Mouse (Mus musculus) intestine, embryonic 15.5 days (tissue): ENCODE data around the gene Cdt1. TPM values are rescaled to one million over a fixed set of nuclear protein-coding genes. Genes with fewer than 3 reads are reported as not detected.

Source experiments
- ATAC-seq: fragments of 200-750 bp; cut with Nextera tagmentation; 2 replicates; pipeline ENCODE4 v1.8.0; 2017; ENCODE audit warnings: moderate TSS enrichment, moderate library complexity
- H3K27ac ChIP-seq: fragments of 300-500 bp; sonication (generic); 2 replicates; pipeline ENCODE4 v1.5.1; 2015; ENCODE audit warnings: mild to moderate bottlenecking, inconsistent platforms
- H3K27me3 ChIP-seq: fragments of 300-500 bp; sonication (generic); replicated peaks from 2 replicates; pipeline ENCODE4 v1.6.1; 2015; ENCODE audit warnings: inconsistent platforms
- H3K36me3 ChIP-seq: fragments of 300-500 bp; sonication (generic); 2 replicates; pipeline ENCODE4 v1.6.1; 2015; ENCODE audit warnings: inconsistent platforms
- H3K4me1 ChIP-seq: fragments of 300-500 bp; sonication (generic); replicated peaks from 2 replicates; pipeline ENCODE4 v1.6.1; 2015; ENCODE audit warnings: inconsistent platforms
- H3K4me2 ChIP-seq: fragments of 300-500 bp; sonication (generic); replicated peaks from 2 replicates; pipeline ENCODE4 v1.6.1; 2015; ENCODE audit warnings: mild to moderate bottlenecking, inconsistent platforms
- H3K4me3 ChIP-seq: fragments of 300-500 bp; sonication (generic); replicated peaks from 2 replicates; pipeline ENCODE4 v1.5.1; 2015; ENCODE audit warnings: inconsistent platforms
- H3K9ac ChIP-seq: fragments of 300-500 bp; sonication (generic); 2 replicates; pipeline ENCODE4 v1.6.1; 2015; ENCODE audit warnings: inconsistent platforms
- H3K9me3 ChIP-seq: fragments of 300-500 bp; sonication (generic); 2 replicates; pipeline ENCODE4 v1.6.1; 2016; ENCODE audit warnings: inconsistent platforms
- WGBS: fragments of 180-500 bp; shearing (Covaris S2); methylation state at CpG from one replicate; pipeline ENCODE4 v1.1.7; 2015; 5-methylcytosine and 5-hydroxymethylcytosine counted together
- polyA plus RNA-seq: library from polyadenylated mRNA; unstranded; fragments of >200 nt; fragmentation: Nextera tagmentation; extraction: Ambion mirVana; gene quantifications from 2 replicates; pipeline ENCODE4 v1.2.1, GENCODE M21; 2015

Cdt1 gene
- polyA plus RNA-seq, 1 experiment from 2014 or later = 41.8 TPM

DNA sequence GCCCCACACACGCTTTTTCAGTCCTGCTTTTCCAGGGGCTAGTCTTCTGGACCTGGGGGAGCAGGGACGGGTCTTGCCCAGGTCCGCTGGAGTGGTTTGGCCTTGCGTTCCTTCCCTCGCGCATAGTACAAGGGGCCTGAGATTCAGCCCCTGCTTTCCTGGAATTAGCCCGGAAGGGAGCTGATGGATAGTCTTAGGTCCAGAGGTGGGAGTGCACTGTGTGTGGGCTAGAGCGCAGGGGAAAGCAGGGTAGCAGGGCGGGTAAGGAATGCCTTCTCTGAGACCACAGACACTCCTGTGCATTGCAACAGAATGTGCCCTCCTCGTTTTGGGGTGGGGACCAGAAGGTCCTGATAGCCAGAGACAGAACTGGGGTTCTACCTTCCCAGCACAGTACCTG lies 9.3 kb downstream of the Cdt1 start:
- Histone ChIP-seq H3K27ac (peak overlapping the region; percentile 85), H3K27me3 (no peaks in the 10 kb centered on the region), H3K4me3 (peak overlapping the region; percentile 77), H3K36me3 (peaks cover 6% of the 10 kb centered on the region), H3K4me1 (peaks cover 37% of the 10 kb centered on the region), H3K9me3 (no peaks in the 10 kb centered on the region), H3K9ac (peak overlapping the region; percentile 5; the same call in 1 of the 2 replicates), H3K4me2 (peak overlapping the region; percentile 81)
- 28% methylated on average over 10 of the region's 10 CpGs for WGBS
- peak; percentile 8 for ATAC-seq

DNA sequence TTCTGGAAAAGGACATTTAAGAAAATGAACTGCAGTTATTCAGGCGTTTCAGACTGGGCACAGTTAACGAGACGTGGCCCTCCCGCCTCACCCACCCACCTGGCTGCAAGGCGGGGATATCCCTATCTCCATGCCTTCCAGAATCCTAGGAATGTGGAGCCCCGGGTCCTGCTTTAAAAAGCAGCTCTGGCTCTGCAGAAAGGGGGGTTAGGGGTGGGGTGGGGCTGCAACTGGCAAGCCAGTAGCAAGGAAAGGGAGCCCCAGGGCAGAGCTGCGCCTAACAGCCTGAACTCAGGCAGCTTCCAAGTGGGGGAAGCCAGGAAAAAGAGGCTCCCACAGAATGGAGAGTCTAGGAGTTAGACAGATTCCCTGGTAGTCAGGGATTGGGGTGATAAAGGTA lies 11.4 kb downstream of the Cdt1 start:
- Histone ChIP-seq H3K4me2 (no peak overlapping the region), H3K27me3 (no peaks in the 10 kb centered on the region), H3K27ac (no peak overlapping the region), H3K9ac (no peak overlapping the region), H3K4me1 (peaks cover 34% of the 10 kb centered on the region), H3K36me3 (no peaks in the 10 kb centered on the region), H3K9me3 (no peaks in the 10 kb centered on the region), H3K4me3 (no peak overlapping the region)
- ATAC-seq = no peak
- 31% methylated on average over 7 of the region's 7 CpGs for WGBS

DNA sequence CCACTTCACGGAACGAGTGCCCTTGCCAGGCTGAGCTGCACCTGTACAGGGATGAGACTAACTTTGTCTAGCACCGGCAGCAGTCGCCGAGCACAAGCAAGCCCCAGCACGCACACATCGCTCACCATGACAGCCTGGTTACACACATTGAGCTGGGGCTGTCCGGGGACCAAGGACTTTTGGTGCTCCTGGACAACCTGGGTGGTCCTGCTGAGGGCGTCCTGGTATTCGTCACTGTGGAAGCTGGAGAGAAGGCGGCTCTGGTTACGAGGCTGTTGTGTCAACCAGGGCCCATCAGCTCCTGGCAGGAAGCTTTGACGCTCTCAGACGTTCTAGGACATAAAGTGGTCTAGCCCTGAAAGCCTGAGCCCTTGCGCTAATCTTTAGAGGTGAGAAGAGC lies 13.1 kb downstream of the Cdt1 start:
- no peak for ATAC-seq
- WGBS = 40% methylated on average over 15 of the region's 15 CpGs
- Histone ChIP-seq H3K9me3 (no peaks in the 10 kb centered on the region), H3K9ac (no peak overlapping the region), H3K27ac (no peak overlapping the region), H3K4me1 (peaks cover 36% of the 10 kb centered on the region), H3K36me3 (no peaks in the 10 kb centered on the region), H3K4me3 (no peak overlapping the region), H3K27me3 (no peaks in the 10 kb centered on the region), H3K4me2 (no peak overlapping the region)

- WGBS = 80% methylated on average over 9 of the region's 9 CpGs
These were observed 17.2 kb downstream of the Cdt1 start for GRCm38 (mm10) chr8:122584981-122585380.

GRCm38 (mm10) chr8:122585411-122585891 lies 17.6 kb downstream of the Cdt1 start:
- Histone ChIP-seq H3K4me3 (no peak overlapping the region), H3K9ac (no peak overlapping the region), H3K36me3 (no peaks in the 10 kb centered on the region), H3K4me1 (peaks cover 34% of the 10 kb centered on the region), H3K27ac (peak overlapping the region; percentile 91), H3K4me2 (peak overlapping the region; percentile 41; the same call in 1 of the 2 replicates), H3K27me3 (no peaks in the 10 kb centered on the region), H3K9me3 (no peaks in the 10 kb centered on the region)
- ATAC-seq = peak; percentile 79
- WGBS = 27% methylated on average over 14 of the region's 14 CpGs

More at GRCm38 (mm10) chr8:122584981-122585380, 17.2 kb downstream of the Cdt1 start:
- Histone ChIP-seq H3K36me3 (no peaks in the 10 kb centered on the region), H3K27ac (peak overlapping the region; percentile 91), H3K9ac (no peak overlapping the region), H3K4me3 (no peak overlapping the region), H3K9me3 (no peaks in the 10 kb centered on the region), H3K4me1 (peaks cover 34% of the 10 kb centered on the region), H3K4me2 (peak overlapping the region; percentile 41; the same call in 1 of the 2 replicates), H3K27me3 (no peaks in the 10 kb centered on the region)
- ATAC-seq = 0 out of 2 replicates have a peak, but pooled peaks have one; percentile 2

DNA sequence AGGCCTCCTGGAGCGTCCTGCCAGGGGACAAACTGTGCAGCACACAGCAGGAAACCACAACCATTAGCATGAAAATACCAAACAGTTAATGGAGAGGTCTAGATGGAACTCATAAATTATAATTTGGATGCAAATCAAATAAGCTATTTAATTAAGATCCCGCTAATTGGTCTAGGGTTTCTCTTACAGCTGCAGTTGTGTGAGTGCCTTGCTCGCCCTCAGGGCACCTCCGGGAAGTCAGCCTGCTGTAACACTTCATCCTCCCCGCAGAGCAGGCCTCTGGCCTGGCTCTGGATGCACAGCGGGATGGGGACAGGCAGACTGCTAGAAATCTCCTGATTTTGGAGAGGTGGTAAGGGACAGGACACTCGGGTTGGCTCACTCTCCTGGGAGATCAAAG lies 18.4 kb downstream of the Cdt1 start:
- WGBS = 72% methylated on average over 7 of the region's 7 CpGs
- H3K36me3 ChIP-seq = no peaks in the 10 kb centered on the region

DNA sequence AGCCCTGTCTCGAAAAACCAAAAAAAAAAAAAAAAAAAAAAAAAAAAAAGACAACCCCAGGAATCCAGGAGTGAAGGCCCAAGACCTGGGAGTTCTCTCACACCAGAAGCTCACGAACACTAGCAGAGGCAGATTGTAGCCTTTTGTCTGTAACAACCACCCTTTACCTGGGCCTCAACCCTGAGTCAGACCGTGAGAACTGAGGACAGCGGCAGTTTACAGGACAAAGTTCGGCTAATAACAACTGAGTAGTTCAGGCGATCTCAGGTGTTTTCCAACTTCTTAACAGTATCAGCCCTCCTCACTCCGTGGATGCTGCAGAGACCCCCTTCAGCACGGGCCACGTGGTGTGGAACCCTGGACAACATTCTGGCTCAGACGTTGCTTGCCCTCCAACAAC lies 18.9 kb downstream of the Cdt1 start:
- H3K4me2 ChIP-seq = peak overlapping the region; percentile 41; the same call in 1 of the 2 replicates
- no peaks in the 10 kb centered on the region for H3K9me3 ChIP-seq
- WGBS = 59% methylated on average over 10 of the region's 10 CpGs
- H3K27ac ChIP-seq = peak overlapping the region; percentile 91
- peaks cover 34% of the 10 kb centered on the region for H3K4me1 ChIP-seq
- ATAC-seq = peak; percentile 59
- no peak overlapping the region for H3K4me3 ChIP-seq
- H3K9ac ChIP-seq = peak overlapping the region; percentile 13; the same call in 1 of the 2 replicates
- H3K27me3 ChIP-seq = no peaks in the 10 kb centered on the region
- H3K36me3 ChIP-seq = no peaks in the 10 kb centered on the region

More for the DNA sequence above, 18.4 kb downstream of the Cdt1 start:
- no peak for ATAC-seq
- Histone ChIP-seq H3K4me1 (peaks cover 34% of the 10 kb centered on the region), H3K27me3 (no peaks in the 10 kb centered on the region), H3K4me2 (0 out of 2 replicates have a peak overlapping the region, but pooled peaks have one; percentile 41), H3K9ac (no peak overlapping the region), H3K4me3 (no peak overlapping the region), H3K9me3 (no peaks in the 10 kb centered on the region), H3K27ac (peak overlapping the region; percentile 91)

DNA sequence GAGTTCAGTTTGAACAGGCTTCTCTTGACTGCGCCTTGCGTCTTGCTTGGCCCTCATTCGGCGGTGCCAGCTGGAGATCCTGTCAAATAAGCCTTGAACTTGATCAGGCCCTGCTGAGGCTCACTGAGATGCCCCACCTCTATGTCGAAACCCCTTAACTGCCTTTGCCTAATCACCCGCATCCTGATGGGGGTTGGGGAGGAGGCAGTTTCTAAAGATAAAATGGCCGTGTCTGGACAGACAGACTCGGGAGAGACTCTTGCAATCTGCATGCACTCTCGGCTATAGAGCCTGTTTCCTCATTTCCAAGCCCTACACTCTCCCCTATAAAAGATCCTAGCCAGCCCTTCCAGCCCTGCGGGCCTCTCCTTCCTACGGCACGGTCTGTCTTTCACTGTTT lies 25.4 kb downstream of the Cdt1 start:
- Histone ChIP-seq H3K4me1 (no peaks in the 10 kb centered on the region), H3K4me2 (no peak overlapping the region), H3K27me3 (no peaks in the 10 kb centered on the region), H3K9me3 (no peaks in the 10 kb centered on the region), H3K4me3 (no peak overlapping the region), H3K27ac (no peak overlapping the region), H3K9ac (no peak overlapping the region), H3K36me3 (no peaks in the 10 kb centered on the region)
- no peak for ATAC-seq
- WGBS = 61% methylated on average over 12 of the region's 12 CpGs

- no peaks in the 10 kb centered on the region; the same call in 1 of the 2 replicates for H3K36me3 ChIP-seq
- H3K27ac ChIP-seq = no peak overlapping the region
- no peak overlapping the region for H3K4me3 ChIP-seq
- H3K4me1 ChIP-seq = no peaks in the 10 kb centered on the region
- ATAC-seq = no peak
- 74% methylated on average over 19 of the region's 19 CpGs for WGBS
- H3K9ac ChIP-seq = no peak overlapping the region
- no peak overlapping the region for H3K4me2 ChIP-seq
- H3K27me3 ChIP-seq = no peaks in the 10 kb centered on the region
- H3K9me3 ChIP-seq = no peaks in the 10 kb centered on the region
These were observed 26.1 kb downstream of the Cdt1 start for GRCm38 (mm10) chr8:122593783-122594507.

GRCm38 (mm10) chr8:122596031-122596430 lies 28.2 kb downstream of the Cdt1 start:
- Histone ChIP-seq H3K9ac (no peak overlapping the region), H3K4me2 (no peak overlapping the region), H3K4me3 (no peak overlapping the region), H3K9me3 (no peaks in the 10 kb centered on the region), H3K36me3 (no peaks in the 10 kb centered on the region; the same call in none of the 2 replicates), H3K27me3 (no peaks in the 10 kb centered on the region), H3K4me1 (no peaks in the 10 kb centered on the region), H3K27ac (no peak overlapping the region)
- ATAC-seq = no peak
- 64% methylated on average over 4 of the region's 4 CpGs for WGBS

DNA sequence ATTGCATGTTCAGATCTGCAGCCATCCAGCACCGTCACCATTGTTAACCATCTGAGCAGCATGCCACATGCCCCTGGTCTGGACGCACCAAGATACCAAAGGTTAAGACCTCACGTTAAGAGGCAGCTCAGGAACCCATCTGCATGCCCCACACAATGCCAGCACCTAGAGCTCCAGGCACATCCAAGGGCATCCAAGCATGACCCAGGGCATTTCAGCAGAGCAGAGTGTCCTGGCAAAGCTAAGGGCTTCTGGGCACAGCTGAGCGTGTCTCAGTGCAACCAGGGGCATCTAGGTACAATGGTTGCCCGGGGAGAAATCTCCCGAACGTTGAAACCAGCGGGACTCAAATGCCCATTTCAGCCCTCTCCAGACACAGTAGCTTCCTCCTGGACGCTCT lies 32.9 kb downstream of the Cdt1 start:
- H3K4me3 ChIP-seq = no peak overlapping the region
- H3K9ac ChIP-seq = no peak overlapping the region
- H3K27ac ChIP-seq = no peak overlapping the region
- no peaks in the 10 kb centered on the region for H3K4me1 ChIP-seq
- WGBS = 95% methylated on average over 9 of the region's 9 CpGs
- ATAC-seq = no peak
- no peaks in the 10 kb centered on the region; the same call in none of the 2 replicates for H3K36me3 ChIP-seq
- no peak overlapping the region for H3K4me2 ChIP-seq
- H3K27me3 ChIP-seq = no peaks in the 10 kb centered on the region
- no peaks in the 10 kb centered on the region for H3K9me3 ChIP-seq

- no peak overlapping the region for H3K9ac ChIP-seq
- no peak overlapping the region for H3K4me2 ChIP-seq
- peak; percentile 48; the same call in 1 of the 2 replicates for ATAC-seq
- H3K4me3 ChIP-seq = no peak overlapping the region
- H3K27ac ChIP-seq = no peak overlapping the region
- no peaks in the 10 kb centered on the region for H3K27me3 ChIP-seq
- H3K36me3 ChIP-seq = no peaks in the 10 kb centered on the region; the same call in 1 of the 2 replicates
- 0 out of 2 replicates have a peak, but pooled peaks cover 4% of the 10 kb centered on the region for H3K4me1 ChIP-seq
- H3K9me3 ChIP-seq = no peaks in the 10 kb centered on the region
- WGBS = 37% methylated on average over 1 of the region's 1 CpGs
These were observed 36.8 kb downstream of the Cdt1 start for GRCm38 (mm10) chr8:122604640-122605039.
